Mouse (Mus musculus): ENCODE results near the gene Aff3.

- TF ChIP-seq CTCF (IDR thresholded peaks at IDR 0.05; ENCODE audit: low read depth) = no peak
- TF ChIP-seq EP300 (IDR thresholded peaks at IDR 0.05; ENCODE audit: low read depth) = no peak
These were observed 228.0 kb downstream of the Aff3 start for GRCm38 (mm10) chr1:38436471-38437340.

Measured in heart, postnatal 0 days (tissue).